Mouse (Mus musculus) left cerebral cortex, postnatal 14 days (tissue): ENCODE measurements around the gene Mtmr12. TPM values are rescaled to one million over a fixed set of nuclear protein-coding genes. Genes with fewer than 3 reads are reported as not detected.

Experiments
- DNase-seq, 2 experiments: peaks; one replicate each; pipeline ENCODE4 v3.0.0; 2021 to 2022; ENCODE audit warnings: low spot score in 2 of 2, mixed read lengths in 1 of 2
- intact Hi-C: fragments of 180-260 bp; cut with DNase I; formaldehyde crosslinking; loops from one replicate; pipeline ENCODE4 v1.15.1; 2025
- total RNA-seq, 2 experiments: library from RNA; stranded (reverse); gene quantifications; 2 replicates each; pipeline ENCODE4 v1.2.3; 2021

Gene Mtmr12
- total RNA-seq, 2 experiments from 2014 or later, result 20.4 to 31.3 TPM

DNA sequence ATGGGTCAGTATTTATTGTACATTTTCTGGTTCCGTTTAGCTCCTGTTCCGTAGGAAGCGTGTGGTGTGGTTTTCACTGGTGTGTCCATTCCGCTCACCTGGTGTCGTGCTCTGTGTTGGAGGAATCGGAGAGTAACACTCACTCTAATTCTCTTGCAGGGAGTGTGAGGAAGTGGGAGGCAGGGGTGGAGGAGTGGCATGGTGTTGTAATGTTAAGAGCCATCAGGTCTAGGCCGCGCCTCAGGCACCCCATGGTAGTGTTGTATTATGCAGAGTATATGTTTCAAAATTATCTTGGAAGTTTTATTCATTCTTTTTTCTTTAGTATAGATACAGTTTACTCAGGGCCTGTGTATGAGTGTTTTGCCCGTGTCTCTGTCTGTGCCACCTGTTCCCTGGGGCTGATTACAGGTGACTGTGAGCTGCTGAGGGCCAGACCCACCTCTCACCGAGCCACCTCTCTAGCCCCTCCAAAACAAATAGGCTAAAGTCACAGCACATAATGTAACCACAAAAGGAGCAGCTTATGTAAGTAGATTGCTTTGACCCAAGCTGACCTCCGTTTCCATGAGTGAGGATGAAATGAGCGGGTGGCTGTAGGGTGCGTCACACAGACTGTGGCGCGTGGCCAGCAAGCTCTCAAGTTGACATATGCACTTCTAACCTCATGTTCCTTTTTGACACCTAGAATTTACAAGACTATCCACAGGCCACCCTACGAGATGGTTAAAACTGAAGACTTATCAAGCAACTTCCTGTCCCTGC lies 53.1 kb downstream of the Mtmr12 start:
- no peak for DNase-seq
- intact Hi-C loops, result no loop called here

- DNase-seq, result no peak
- intact Hi-C loops, result no loop called here
These were observed 58.2 kb downstream of the Mtmr12 start for GRCm38 (mm10) chr15:12263056-12263455.

GRCm38 (mm10) chr15:12266460-12266859 lies 61.6 kb downstream of the Mtmr12 start:
- intact Hi-C loops, result no loop called here
- DNase-seq, result no peak

- peak; percentile 70 to 77 for DNase-seq
- intact Hi-C loops, result loop anchor here (1.0 to 2.0 kb wide), 2 partner anchors 71 to 295 kb away; no protein-coding TSS in a partner anchor
These were observed 63.2 kb downstream of the Mtmr12 start for GRCm38 (mm10) chr15:12268021-12268420.

GRCm38 (mm10) chr15:12271340-12271739 lies 66.5 kb downstream of the Mtmr12 start:
- DNase-seq, result no peak
- intact Hi-C loops, result loop anchor here (10.0 kb wide), 2 partner anchors 93 to 303 kb away; no protein-coding TSS in a partner anchor

DNA sequence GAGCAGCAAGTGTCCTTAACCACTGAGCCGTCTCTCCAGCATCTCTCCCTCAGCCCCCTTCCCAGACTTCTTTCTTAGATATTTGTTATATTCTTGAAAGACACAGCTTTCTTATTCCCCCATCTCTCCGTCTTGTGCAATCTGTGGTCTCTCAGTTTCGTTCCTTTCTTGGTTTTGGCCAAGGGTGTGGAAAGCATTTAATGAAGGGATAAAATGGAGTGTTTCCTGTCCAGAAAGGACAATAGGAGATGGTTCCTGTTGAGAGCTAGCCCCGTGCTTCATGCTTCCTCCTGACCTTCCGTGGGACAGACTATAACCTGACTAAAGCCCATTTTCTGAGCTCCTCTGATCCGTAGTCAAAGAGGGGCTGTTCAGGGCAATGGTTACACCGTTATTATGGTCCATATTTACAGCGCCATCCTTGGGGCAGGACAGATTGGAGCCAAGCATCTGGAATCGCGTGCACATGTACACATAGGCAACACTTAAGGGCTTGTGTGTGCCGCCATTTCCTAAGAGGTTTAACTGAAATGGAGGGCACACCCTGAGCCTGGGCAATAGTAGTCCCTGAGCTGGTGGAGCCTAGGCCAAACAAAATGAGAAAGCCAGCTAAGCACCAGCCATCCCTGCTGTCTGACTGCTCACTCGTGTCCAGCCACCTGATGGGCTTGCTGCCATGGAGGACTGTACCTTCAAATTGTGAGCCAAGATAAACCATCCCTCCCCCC lies 68.7 kb downstream of the Mtmr12 start:
- intact Hi-C loops, result loop anchor here (10.0 kb wide), 2 partner anchors 91 to 301 kb away; no protein-coding TSS in a partner anchor
- no peak for DNase-seq

GRCm38 (mm10) chr15:12274053-12274769 lies 69.4 kb downstream of the Mtmr12 start:
- peak in 1 of 2 experiments; percentile 21 for DNase-seq
- intact Hi-C loops, result loop anchor here (10.0 kb wide), 2 partner anchors 91 to 301 kb away; no protein-coding TSS in a partner anchor

- DNase-seq, result no peak
- intact Hi-C loops, result loop anchor here (10.0 kb wide), 2 partner anchors 90 to 300 kb away; no protein-coding TSS in a partner anchor
These were observed 70.3 kb downstream of the Mtmr12 start for GRCm38 (mm10) chr15:12275091-12275623.

GRCm38 (mm10) chr15:12279816-12280215 lies 75.0 kb downstream of the Mtmr12 start:
- DNase-seq, result no peak
- intact Hi-C loops, result loop anchor here (10.0 kb wide), 2 partner anchors 85 to 295 kb away; no protein-coding TSS in a partner anchor

GRCm38 (mm10) chr15:12284794-12285534 lies 80.1 kb downstream of the Mtmr12 start:
- DNase-seq, result peak; percentile 33 to 57
- intact Hi-C loops, result no loop called here

GRCm38 (mm10) chr15:12285535-12285809 lies 80.6 kb downstream of the Mtmr12 start:
- intact Hi-C loops, result no loop called here
- no peak for DNase-seq

DNA sequence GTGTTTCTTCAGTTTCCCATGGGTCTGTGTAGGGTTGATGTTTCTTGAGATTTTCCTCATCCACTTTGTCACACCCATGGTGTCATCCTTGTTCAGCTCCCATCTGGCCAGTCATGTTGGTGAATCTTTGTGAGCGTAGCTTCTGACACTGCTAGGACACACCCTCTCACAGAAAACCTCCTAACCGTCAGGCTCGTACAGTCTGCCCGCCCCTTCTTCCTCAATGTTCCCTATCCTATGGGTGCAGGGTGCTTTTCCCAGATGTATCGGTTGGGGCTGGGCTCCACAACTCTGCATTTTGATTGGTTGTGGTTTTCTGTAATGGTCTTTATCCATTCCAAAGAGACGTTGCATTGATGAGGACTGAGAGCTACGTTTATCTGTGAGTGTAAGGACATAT lies 85.5 kb downstream of the Mtmr12 start:
- intact Hi-C loops, result no loop called here

DNA sequence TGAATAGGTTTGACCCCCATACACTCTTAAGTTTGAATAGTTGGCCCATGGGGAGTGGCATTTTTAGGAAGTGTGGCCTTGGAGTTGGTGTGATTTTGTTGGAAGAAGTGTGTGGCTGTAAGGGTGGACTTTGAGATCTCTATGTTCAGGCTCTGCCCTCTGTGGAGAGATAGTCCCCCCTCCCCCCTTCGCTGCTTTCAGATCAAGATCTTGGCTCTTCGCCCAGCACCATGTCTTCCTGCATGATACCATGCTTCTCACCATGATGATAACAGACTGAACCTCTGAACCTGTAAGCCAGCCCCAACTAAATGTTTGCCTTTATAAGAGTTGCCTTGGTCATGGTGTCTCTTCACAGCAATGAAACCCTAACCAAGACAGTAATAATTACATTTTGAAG lies 86.9 kb downstream of the Mtmr12 start:
- intact Hi-C loops, result no loop called here
- DNase-seq, result no peak

More for the DNA sequence above, 85.5 kb downstream of the Mtmr12 start:
- no peak for DNase-seq

- DNase-seq, result no peak
- intact Hi-C loops, result no loop called here
These were observed 91.4 kb downstream of the Mtmr12 start for GRCm38 (mm10) chr15:12296228-12296627.

DNA sequence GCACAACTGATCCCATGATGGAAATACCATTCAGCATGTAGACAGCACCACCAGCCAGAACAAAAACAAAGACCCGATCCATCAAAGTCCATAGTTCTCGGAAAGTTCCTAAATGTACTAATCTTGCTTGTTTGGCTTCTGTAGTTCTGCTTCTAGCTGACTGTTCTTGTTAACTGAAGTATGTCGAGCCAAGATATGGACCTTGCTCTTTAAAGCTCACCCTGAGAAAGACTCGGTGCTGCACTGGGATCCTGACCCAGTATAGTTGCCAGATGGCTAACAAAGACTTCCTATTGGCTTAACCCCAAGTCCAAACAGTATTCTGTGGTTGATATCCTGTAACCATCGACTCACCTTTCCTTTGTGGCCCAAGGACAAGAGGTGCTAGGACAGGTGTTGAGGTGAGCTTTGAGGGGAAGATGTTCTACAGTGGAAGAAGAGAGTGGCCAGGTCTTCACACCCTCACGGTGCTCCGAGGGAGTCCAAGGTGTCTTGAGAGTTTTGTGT lies 93.5 kb downstream of the Mtmr12 start:
- intact Hi-C loops, result no loop called here
- DNase-seq, result no peak

- intact Hi-C loops, result no loop called here
- no peak for DNase-seq
These were observed 96.9 kb downstream of the Mtmr12 start for GRCm38 (mm10) chr15:12301771-12302170.

- peak; percentile 41 to 71 for DNase-seq
- intact Hi-C loops, result no loop called here
These were observed 101.6 kb downstream of the Mtmr12 start for GRCm38 (mm10) chr15:12306188-12307071.

DNA sequence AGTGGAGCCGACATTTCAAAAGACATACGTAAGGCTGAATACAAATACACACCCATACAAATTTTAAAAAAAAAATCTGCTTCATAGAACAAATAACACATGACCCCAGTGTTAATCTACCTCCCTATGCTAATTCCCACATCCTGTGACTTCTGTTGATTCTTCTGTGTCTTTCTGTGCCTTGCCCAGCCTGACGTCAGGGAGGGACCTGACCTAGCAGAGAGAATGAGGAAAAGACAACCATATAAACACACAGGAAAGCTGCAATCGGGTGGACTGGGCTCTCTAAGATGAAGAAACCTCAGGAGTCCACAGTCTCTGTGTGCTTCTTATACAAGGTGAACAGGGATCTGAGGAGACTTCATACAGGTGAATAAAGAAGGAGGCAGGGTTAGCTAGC lies 102.3 kb downstream of the Mtmr12 start:
- no peak for DNase-seq
- intact Hi-C loops, result no loop called here
